Mouse (Mus musculus) small intestine, adult 2 months (tissue): Measurements from ENCODE around the gene Cdh4. TPM values are rescaled to one million over a fixed set of nuclear protein-coding genes. Genes with fewer than 3 reads are reported as not detected.

ENCODE experiments used
- H3K27ac ChIP-seq: fragments of 200-500 bp; 2 replicates; pipeline ENCODE4 v1.5.1; 2012; ENCODE audit warnings: low read depth, low read length, control low read depth, inconsistent platforms; ENCODE audit not compliant: insufficient read depth
- H3K27me3 ChIP-seq: fragments of 200-500 bp; 2 replicates; pipeline ENCODE4 v1.6.1; 2012; ENCODE audit warnings: mild to moderate bottlenecking, moderate library complexity, low read length, inconsistent platforms; ENCODE audit not compliant: control insufficient read depth, insufficient read depth
- H3K36me3 ChIP-seq: fragments of 200-500 bp; 2 replicates; pipeline ENCODE4 v1.6.1; 2012; ENCODE audit warnings: mild to moderate bottlenecking, low read length, control low read depth, inconsistent platforms; ENCODE audit not compliant: control insufficient read depth, insufficient read depth
- H3K4me1 ChIP-seq: fragments of 200-500 bp; 2 replicates; pipeline ENCODE4 v1.6.1; 2012; ENCODE audit warnings: low read length, inconsistent platforms, mixed read lengths; ENCODE audit not compliant: control insufficient read depth, insufficient read depth, insufficient read length
- H3K4me3 ChIP-seq: fragments of 200-500 bp; 2 replicates; pipeline ENCODE4 v1.5.1; 2012; ENCODE audit warnings: low read depth, mild to moderate bottlenecking, control low read depth, inconsistent platforms, low read length, moderate library complexity
- CTCF ChIP-seq: fragments of 200-500 bp; IDR thresholded peaks from 2 replicates; pipeline ENCODE4 v1.5.1; 2012; ENCODE audit warnings: low read depth, mild to moderate bottlenecking, control low read depth, inconsistent platforms, low read length, moderate library complexity, mixed read lengths; ENCODE audit not compliant: insufficient replicate concordance, insufficient read length; ENCODE audit errors: extremely low read depth
- POLR2A ChIP-seq: fragments of 200-500 bp; IDR thresholded peaks from 2 replicates; pipeline ENCODE4 v1.6.1; 2012; ENCODE audit warnings: low read depth, mild to moderate bottlenecking, control low read depth, inconsistent platforms, low read length, moderate library complexity
- WGBS: fragments of 180-500 bp; shearing (Covaris S2); methylation state at CpG from one replicate; pipeline ENCODE4 v1.1.7; 2018; 5-methylcytosine and 5-hydroxymethylcytosine counted together
- polyA plus RNA-seq: library from polyadenylated mRNA; depleted of rRNA; stranded (reverse); fragments of >200 nt; gene quantifications from 2 replicates; pipeline ENCODE4 v1.2.3, GENCODE M21; 2012

Cdh4 gene
- polyA plus RNA-seq, 1 experiment, result 0.19 TPM

DNA sequence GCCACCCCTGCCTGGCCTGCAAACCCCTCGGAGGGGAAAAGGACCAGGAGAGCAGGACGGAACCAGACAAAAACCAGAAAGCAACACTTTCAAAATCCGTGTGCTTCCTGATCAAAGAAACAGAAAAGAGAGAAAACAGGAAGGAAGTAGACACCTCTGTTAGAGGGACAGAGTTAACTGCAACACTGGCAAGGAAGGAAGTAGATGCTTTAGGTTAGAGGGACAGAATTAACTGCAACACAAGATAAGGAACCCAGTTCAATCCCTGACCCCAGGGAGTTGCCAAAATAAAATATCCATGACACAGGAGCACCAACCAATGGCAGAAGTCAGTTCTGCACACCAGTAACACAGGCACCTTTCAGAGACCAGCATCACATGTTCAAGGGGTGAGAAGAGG lies 491.9 kb downstream of the Cdh4 start:
- H3K27ac ChIP-seq, result no peak overlapping the region
- peaks cover 43% of the 10 kb centered on the region for H3K36me3 ChIP-seq
- TF ChIP-seq POLR2A (no peak), CTCF (no peak)
- no peak overlapping the region for H3K4me3 ChIP-seq
- no peaks in the 10 kb centered on the region for H3K27me3 ChIP-seq
- 81% methylated on average over 3 of the region's 3 CpGs for WGBS
- no peaks in the 10 kb centered on the region for H3K4me1 ChIP-seq

DNA sequence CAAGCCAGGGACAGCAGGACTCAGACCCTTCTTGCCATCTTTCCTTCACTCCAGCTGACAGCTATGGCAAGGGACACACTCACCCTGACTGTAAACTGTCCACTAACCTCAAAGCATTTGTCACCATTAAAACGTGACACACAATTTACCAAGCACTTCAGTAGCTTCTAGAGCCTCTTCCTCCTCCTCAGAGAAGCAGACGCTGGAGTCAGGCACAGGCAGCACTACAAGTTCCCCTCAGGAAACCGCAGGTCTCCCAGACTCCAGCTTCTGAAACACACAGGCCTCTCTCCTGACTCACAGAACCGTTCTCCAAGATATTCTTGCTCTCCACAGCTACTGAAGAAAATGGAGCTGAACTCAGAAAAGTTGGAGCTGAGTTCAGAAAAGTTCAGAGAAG lies 494.9 kb downstream of the Cdh4 start:
- Histone ChIP-seq H3K27me3 (no peaks in the 10 kb centered on the region), H3K4me3 (no peak overlapping the region), H3K36me3 (peaks cover 22% of the 10 kb centered on the region), H3K4me1 (no peaks in the 10 kb centered on the region; the same call in 1 of the 2 replicates), H3K27ac (no peak overlapping the region)
- no peak for TF ChIP-seq CTCF
- TF ChIP-seq POLR2A, result no peak
- 57% methylated on average over 4 of the region's 4 CpGs for WGBS

DNA sequence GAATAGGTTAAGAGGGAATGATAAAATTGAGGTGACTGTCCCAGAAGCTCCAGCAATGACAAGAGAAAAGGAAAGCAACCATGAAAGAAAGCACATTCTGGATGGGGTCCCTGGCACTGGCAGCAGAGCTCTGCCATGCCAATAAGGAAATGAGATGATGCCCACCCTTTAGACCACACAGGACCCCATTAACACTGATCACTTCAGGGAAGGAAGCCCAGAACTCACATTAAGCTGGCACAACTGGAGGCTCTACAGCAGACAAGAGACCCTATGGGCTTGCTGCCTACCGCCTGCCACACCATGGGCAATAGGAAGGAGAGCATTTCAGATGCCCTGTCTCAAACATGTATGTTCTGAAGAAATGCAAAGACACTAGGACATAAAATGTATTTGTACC lies 499.5 kb downstream of the Cdh4 start:
- H3K4me3 ChIP-seq, result no peak overlapping the region
- TF ChIP-seq POLR2A (no peak), CTCF (no peak)
- WGBS, result 95% methylated on average over 1 of the region's 1 CpGs
- no peak overlapping the region for H3K27ac ChIP-seq
- H3K36me3 ChIP-seq, result no peaks in the 10 kb centered on the region; the same call in 1 of the 2 replicates
- H3K4me1 ChIP-seq, result no peaks in the 10 kb centered on the region; the same call in 1 of the 2 replicates
- no peaks in the 10 kb centered on the region for H3K27me3 ChIP-seq

DNA sequence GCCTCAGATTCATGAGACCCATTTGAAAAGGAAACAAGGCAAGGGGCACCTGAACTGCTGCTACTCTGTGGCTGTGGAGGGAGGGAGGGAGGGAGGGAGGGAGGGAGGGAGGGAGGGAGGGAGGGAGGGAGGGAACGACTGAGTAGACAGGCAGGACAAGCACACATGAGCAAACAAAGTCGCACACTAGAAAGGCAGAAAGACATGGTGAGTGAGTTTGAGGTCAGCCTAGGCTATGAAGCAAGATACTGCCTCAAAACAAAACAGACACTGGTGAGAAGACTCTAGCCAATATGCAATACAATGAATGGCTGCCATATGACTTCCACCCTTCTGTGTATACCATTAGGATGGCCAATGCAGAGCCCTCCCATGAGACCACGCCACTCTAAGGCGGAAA lies 502.8 kb downstream of the Cdh4 start:
- Histone ChIP-seq H3K27me3 (no peaks in the 10 kb centered on the region), H3K27ac (no peak overlapping the region), H3K4me1 (peaks cover 13% of the 10 kb centered on the region; the same call in 1 of the 2 replicates), H3K36me3 (no peaks in the 10 kb centered on the region), H3K4me3 (no peak overlapping the region)
- 49% methylated on average over 4 of the region's 4 CpGs for WGBS
- TF ChIP-seq POLR2A (no peak), CTCF (no peak)

DNA sequence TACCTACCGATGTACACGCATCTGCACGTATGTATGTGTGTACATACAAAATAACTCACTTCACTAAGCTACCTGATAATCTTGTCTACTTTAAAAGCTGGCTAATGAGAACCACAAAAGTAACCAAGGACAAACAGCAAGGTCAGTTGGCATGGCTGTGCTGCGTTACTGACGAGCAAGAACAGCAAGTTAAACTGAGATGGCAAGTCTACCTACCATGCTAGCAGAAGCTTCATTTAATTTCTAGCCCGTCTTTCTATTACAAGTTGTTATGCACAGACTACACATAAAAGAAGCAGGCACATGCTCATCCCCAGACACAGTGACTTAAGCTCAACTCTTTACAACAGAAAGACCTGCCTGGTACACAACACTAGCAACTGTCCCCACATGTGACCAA lies 504.3 kb downstream of the Cdh4 start:
- H3K4me1 ChIP-seq, result peaks cover 13% of the 10 kb centered on the region; the same call in 1 of the 2 replicates
- WGBS, result 90% methylated on average over 6 of the region's 6 CpGs
- TF ChIP-seq CTCF, result no peak
- no peak for TF ChIP-seq POLR2A

DNA sequence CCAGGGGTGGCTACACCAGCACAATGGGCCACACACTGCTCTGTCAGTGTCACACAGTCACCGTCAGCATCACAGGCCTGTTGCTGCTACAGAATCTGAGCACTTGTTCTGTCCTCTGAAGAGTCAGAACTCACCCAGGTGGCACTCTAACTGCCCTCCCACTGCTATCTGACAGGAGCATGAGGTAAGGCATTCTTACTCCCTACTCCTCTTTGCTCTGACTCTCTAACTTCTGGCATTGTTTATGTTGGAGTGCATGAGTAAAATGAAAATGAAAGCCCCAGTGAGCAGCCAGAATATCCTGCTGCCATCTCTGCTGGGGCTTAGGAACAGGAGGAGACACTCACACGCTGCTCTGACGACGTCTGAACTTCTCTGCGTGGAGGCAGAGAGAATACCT lies 505.4 kb downstream of the Cdh4 start:
- no peak for TF ChIP-seq CTCF
- no peak for TF ChIP-seq POLR2A
- H3K36me3 ChIP-seq, result no peaks in the 10 kb centered on the region
- H3K27me3 ChIP-seq, result no peaks in the 10 kb centered on the region
- no peak overlapping the region for H3K4me3 ChIP-seq
- peaks cover 13% of the 10 kb centered on the region; the same call in 1 of the 2 replicates for H3K4me1 ChIP-seq
- 0 out of 2 replicates have a peak overlapping the region, but pooled peaks have one; percentile 3 for H3K27ac ChIP-seq
- WGBS, result 54% methylated on average over 5 of the region's 5 CpGs

More for the DNA sequence above, 504.3 kb downstream of the Cdh4 start:
- no peaks in the 10 kb centered on the region for H3K27me3 ChIP-seq
- no peak overlapping the region for H3K27ac ChIP-seq
- H3K4me3 ChIP-seq, result no peak overlapping the region
- H3K36me3 ChIP-seq, result no peaks in the 10 kb centered on the region

DNA sequence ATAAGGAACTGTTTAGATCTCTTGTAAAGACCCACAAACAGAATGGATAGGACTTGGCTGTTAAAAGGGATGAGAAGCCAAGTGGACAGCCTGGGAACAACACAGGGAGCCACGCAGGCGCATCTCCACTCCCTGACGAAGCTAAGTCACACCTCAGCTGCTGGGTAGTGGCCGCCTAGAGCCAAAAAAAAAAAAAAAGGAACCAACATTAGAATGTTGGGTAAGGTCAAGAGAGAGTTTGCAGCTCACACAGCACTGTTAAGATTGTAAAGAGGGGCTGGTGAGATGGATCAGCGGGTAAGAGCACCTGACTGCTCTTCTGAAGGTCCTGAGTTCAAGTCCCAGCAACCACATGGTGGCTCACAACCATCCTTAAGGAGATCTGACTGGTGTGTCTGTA lies 506.6 kb downstream of the Cdh4 start:
- Histone ChIP-seq H3K4me3 (no peak overlapping the region), H3K27me3 (no peaks in the 10 kb centered on the region), H3K27ac (no peak overlapping the region), H3K4me1 (peaks cover 13% of the 10 kb centered on the region; the same call in 1 of the 2 replicates), H3K36me3 (no peaks in the 10 kb centered on the region)
- 76% methylated on average over 5 of the region's 5 CpGs for WGBS
- TF ChIP-seq CTCF, result no peak
- TF ChIP-seq POLR2A, result no peak
